Mouse (Mus musculus) stomach, postnatal 0 days (tissue): ENCODE measurements around the gene Zkscan1. TPM values are rescaled to one million over a fixed set of nuclear protein-coding genes. Genes with fewer than 3 reads are reported as not detected.

Experiments used
- ATAC-seq: fragments of 200-750 bp; cut with Nextera tagmentation; 2 replicates; pipeline ENCODE4 v1.8.0; 2017; ENCODE audit not compliant: low FRiP score, low TSS enrichment
- DNase-seq: peaks from one replicate; pipeline ENCODE4 v3.0.0-alpha.2; 2016; ENCODE audit warnings: low spot score
- H3K27ac ChIP-seq: fragments of 300-500 bp; sonication (generic); replicated peaks from 2 replicates; pipeline ENCODE4 v1.5.1; 2014; ENCODE audit warnings: mild to moderate bottlenecking, control low read depth
- H3K27me3 ChIP-seq: fragments of 300-500 bp; sonication (generic); 2 replicates; pipeline ENCODE4 v1.6.1; 2014; ENCODE audit warnings: low read length; ENCODE audit not compliant: control insufficient read depth, insufficient read depth
- H3K36me3 ChIP-seq: fragments of 300-500 bp; sonication (generic); 2 replicates; pipeline ENCODE4 v1.6.1; 2014; ENCODE audit warnings: low read length, mixed read lengths; ENCODE audit not compliant: control insufficient read depth, insufficient read depth
- H3K4me1 ChIP-seq: fragments of 300-500 bp; sonication (generic); replicated peaks from 2 replicates; pipeline ENCODE4 v1.6.1; 2014; ENCODE audit warnings: antibody characterized with exemption; ENCODE audit not compliant: control insufficient read depth, insufficient read depth
- H3K4me2 ChIP-seq: fragments of 300-500 bp; sonication (generic); replicated peaks from 2 replicates; pipeline ENCODE4 v1.6.1; 2014; ENCODE audit warnings: low read depth, mild to moderate bottlenecking, control low read depth, moderate library complexity
- H3K4me3 ChIP-seq: fragments of 300-500 bp; sonication (generic); 2 replicates; pipeline ENCODE4 v1.5.1; 2014; ENCODE audit warnings: low read depth, low read length, control low read depth
- H3K9ac ChIP-seq: fragments of 300-500 bp; sonication (generic); 2 replicates; pipeline ENCODE4 v1.6.1; 2014; ENCODE audit warnings: mild to moderate bottlenecking, low read length, control low read depth, mixed read lengths
- H3K9me3 ChIP-seq: fragments of 300-500 bp; sonication (generic); 2 replicates; pipeline ENCODE4 v1.6.1; 2016; ENCODE audit warnings: low read length; ENCODE audit not compliant: control insufficient read depth
- CTCF ChIP-seq: IDR thresholded peaks from 2 replicates; pipeline ENCODE4 v1.5.1; 2016; ENCODE audit warnings: antibody characterized with exemption, low read depth, mild to moderate bottlenecking, moderate library complexity
- EP300 ChIP-seq: optimal IDR thresholded peaks from 2 replicates; pipeline ENCODE3; 2016; ENCODE audit warnings: antibody characterized with exemption
- WGBS: fragments of 180-500 bp; shearing (Covaris S2); extraction: QIAGEN DNeasy Blood & Tissue Kit; methylation state at CpG from one replicate; pipeline ENCODE4 v1.1.7; 2014; 5-methylcytosine and 5-hydroxymethylcytosine counted together
- polyA plus RNA-seq: library from polyadenylated mRNA; unstranded; fragments of >200 nt; fragmentation: Nextera tagmentation; extraction: Ambion mirVana; gene quantifications from 2 replicates; pipeline ENCODE4 v1.2.1, GENCODE M21; 2015

The Zkscan1 gene
- polyA plus RNA-seq, 1 experiment from 2014 or later, result 5.8 TPM

DNA sequence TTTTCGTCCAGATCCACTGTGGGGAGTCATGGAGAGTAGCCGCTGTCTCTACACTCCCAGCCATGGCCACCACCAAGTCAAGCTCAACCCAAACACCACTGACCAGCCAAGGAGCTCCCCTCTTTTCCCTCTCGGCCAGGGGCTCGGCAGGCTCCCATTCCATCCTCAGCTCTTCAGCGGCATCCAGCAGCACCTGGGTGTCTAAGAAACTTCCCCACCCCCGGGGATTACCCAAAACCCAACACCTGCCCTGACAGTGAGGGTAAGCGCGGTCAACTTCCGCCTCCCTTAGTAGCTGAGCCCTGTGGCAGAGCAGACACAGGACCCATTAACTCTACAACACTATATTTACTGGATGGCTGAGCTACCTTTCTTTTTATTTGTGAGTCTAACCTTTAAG, 3.4 kb upstream of the Zkscan1 start:
- TF ChIP-seq EP300, result no peak
- TF ChIP-seq CTCF, result no peak
- no peak overlapping the region for H3K9ac ChIP-seq
- H3K27me3 ChIP-seq, result no peaks in the 10 kb centered on the region
- ATAC-seq, result no peak
- no peaks in the 10 kb centered on the region for H3K9me3 ChIP-seq
- WGBS, result 79% methylated on average over 9 of the region's 9 CpGs
- H3K4me1 ChIP-seq, result no peaks in the 10 kb centered on the region
- no peak overlapping the region for H3K27ac ChIP-seq
- no peak overlapping the region for H3K4me2 ChIP-seq
- DNase-seq, result no peak
- no peaks in the 10 kb centered on the region for H3K36me3 ChIP-seq
- H3K4me3 ChIP-seq, result no peak overlapping the region

GRCm38 (mm10) chr5:138083318-138083900, 1.5 kb upstream of the Zkscan1 start:
- H3K4me1 ChIP-seq, result no peaks in the 10 kb centered on the region
- 61% methylated on average over 2 of the region's 2 CpGs for WGBS

DNA sequence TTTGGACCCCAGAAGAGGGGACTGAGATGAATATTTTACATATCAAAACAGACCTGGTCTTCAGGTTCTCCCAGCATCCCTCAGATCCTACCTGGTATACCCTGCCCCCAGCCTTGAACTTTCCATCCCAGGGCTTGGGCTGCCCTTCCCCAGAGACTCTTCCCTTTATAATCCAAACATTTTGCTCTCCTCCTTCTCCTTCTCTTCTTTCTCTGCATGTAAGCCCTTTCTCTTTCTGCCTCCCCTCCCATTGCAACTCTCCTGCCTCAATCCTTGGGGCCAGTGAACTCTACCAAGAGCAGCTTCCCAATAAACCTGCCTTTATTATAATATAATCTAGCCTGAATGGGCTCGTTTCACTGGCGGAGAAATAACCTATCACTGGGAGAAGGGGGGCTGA, 948 bp upstream of the Zkscan1 start:
- Histone ChIP-seq H3K27me3 (no peaks in the 10 kb centered on the region), H3K27ac (no peak overlapping the region), H3K36me3 (no peaks in the 10 kb centered on the region), H3K9me3 (no peaks in the 10 kb centered on the region), H3K4me2 (no peak overlapping the region), H3K4me3 (no peak overlapping the region), H3K4me1 (no peaks in the 10 kb centered on the region), H3K9ac (no peak overlapping the region)
- no peak for DNase-seq
- WGBS, result 96% methylated on average over 2 of the region's 2 CpGs
- no peak for ATAC-seq
- no peak for TF ChIP-seq CTCF
- no peak for TF ChIP-seq EP300

More at GRCm38 (mm10) chr5:138083318-138083900, 1.5 kb upstream of the Zkscan1 start:
- H3K9me3 ChIP-seq, result no peaks in the 10 kb centered on the region
- H3K27ac ChIP-seq, result no peak overlapping the region
- no peak overlapping the region for H3K4me2 ChIP-seq
- TF ChIP-seq CTCF (no peak), EP300 (no peak)
- no peaks in the 10 kb centered on the region for H3K27me3 ChIP-seq
- H3K4me3 ChIP-seq, result no peak overlapping the region
- no peak overlapping the region for H3K9ac ChIP-seq
- ATAC-seq (no peak), DNase-seq (no peak)
- H3K36me3 ChIP-seq, result no peaks in the 10 kb centered on the region

DNA sequence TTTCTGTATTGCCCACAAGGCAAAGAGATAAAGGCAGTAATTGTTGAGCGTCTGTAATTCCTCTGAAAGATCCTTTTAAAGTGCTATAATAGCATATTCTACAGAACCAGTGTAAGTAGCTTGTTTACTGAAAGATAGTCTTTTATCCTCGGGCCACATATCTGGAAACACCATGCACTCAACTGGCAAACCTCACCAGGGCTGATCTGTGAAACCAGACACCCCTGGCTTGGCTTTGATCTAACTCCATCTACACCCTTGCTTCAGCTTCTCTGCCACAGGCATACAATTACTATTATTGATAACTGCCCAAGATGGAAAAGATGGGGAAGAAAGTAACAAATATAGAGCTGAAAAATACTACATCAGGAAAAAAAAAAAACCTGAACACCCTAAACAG, 377 bp upstream of the Zkscan1 start:
- ATAC-seq, result no peak
- H3K27ac ChIP-seq, result no peak overlapping the region
- no peaks in the 10 kb centered on the region for H3K27me3 ChIP-seq
- peak overlapping the region; percentile 75 for H3K4me2 ChIP-seq
- no peak overlapping the region for H3K9ac ChIP-seq
- no peaks in the 10 kb centered on the region for H3K36me3 ChIP-seq
- H3K9me3 ChIP-seq, result no peaks in the 10 kb centered on the region
- no peaks in the 10 kb centered on the region for H3K4me1 ChIP-seq
- peak overlapping the region; percentile 99 for H3K4me3 ChIP-seq
- no peak for TF ChIP-seq EP300
- TF ChIP-seq CTCF, result no peak
- 42% methylated on average over 2 of the region's 2 CpGs for WGBS
- DNase-seq, result no peak

- Histone ChIP-seq H3K36me3 (no peaks in the 10 kb centered on the region), H3K4me1 (no peaks in the 10 kb centered on the region), H3K9ac (peak overlapping the region; percentile 99), H3K4me2 (peak overlapping the region; percentile 75), H3K4me3 (peak overlapping the region; percentile 99), H3K27me3 (no peaks in the 10 kb centered on the region), H3K27ac (peak overlapping the region; percentile 97), H3K9me3 (no peaks in the 10 kb centered on the region)
- TF ChIP-seq CTCF (no peak), EP300 (no peak)
- ATAC-seq, result no peak; the same call in 1 of the 2 replicates
- 0% methylated on average over 18 of the region's 18 CpGs for WGBS
- peak; percentile 38 for DNase-seq
Observed at GRCm38 (mm10) chr5:138085421-138085911, 582 bp downstream of the Zkscan1 start.

GRCm38 (mm10) chr5:138086842-138087241, 2.0 kb downstream of the Zkscan1 start:
- Histone ChIP-seq H3K9ac (no peak overlapping the region), H3K9me3 (no peaks in the 10 kb centered on the region), H3K27ac (no peak overlapping the region), H3K27me3 (no peaks in the 10 kb centered on the region), H3K4me1 (no peaks in the 10 kb centered on the region), H3K4me2 (no peak overlapping the region), H3K36me3 (no peaks in the 10 kb centered on the region), H3K4me3 (no peak overlapping the region)
- no peak for DNase-seq
- ATAC-seq, result no peak
- WGBS, result 66% methylated on average over 3 of the region's 3 CpGs
- no peak for TF ChIP-seq CTCF
- TF ChIP-seq EP300, result no peak
